Mouse (Mus musculus): ENCODE measurements around the gene Wdtc1.

GRCm38 (mm10) chr4:133282656-133283055 is 70.6 kb downstream of the Wdtc1 start:
- TF ChIP-seq UBTF (IDR thresholded peaks at IDR 0.05; ENCODE audit: low read depth, low read length): no peak
- TF ChIP-seq MYC (IDR thresholded peaks at IDR 0.05; ENCODE audit: low read depth, low read length): no peak
- no peak for TF ChIP-seq CTCF (conservative IDR thresholded peaks at IDR 0.05 in 1 of 2, IDR thresholded peaks at IDR 0.05 in 1 of 2; ENCODE audit: low read depth in 2 of 2, low read length in 2 of 2)
- TF ChIP-seq MAX (IDR thresholded peaks at IDR 0.05; ENCODE audit: low read length): no peak
- no peak for TF ChIP-seq ZNF384 (IDR thresholded peaks at IDR 0.05; ENCODE audit: low read depth, low read length)
- no peak for TF ChIP-seq MXI1 (IDR thresholded peaks at IDR 0.05; ENCODE audit: low read depth, low read length)
- TF ChIP-seq MEF2A (IDR thresholded peaks at IDR 0.05; ENCODE audit: borderline replicate concordance, low read depth, low read length): no peak
- TF ChIP-seq ZKSCAN1 (IDR thresholded peaks at IDR 0.05; ENCODE audit: borderline replicate concordance, low read depth, low read length): no peak
- TF ChIP-seq TCF12 (IDR thresholded peaks at IDR 0.05; ENCODE audit: low read depth, low read length): no peak
- TF ChIP-seq POLR2A (IDR thresholded peaks at IDR 0.05; ENCODE audit: low read depth, low read length): no peak
